In the genomic region with DNA sequence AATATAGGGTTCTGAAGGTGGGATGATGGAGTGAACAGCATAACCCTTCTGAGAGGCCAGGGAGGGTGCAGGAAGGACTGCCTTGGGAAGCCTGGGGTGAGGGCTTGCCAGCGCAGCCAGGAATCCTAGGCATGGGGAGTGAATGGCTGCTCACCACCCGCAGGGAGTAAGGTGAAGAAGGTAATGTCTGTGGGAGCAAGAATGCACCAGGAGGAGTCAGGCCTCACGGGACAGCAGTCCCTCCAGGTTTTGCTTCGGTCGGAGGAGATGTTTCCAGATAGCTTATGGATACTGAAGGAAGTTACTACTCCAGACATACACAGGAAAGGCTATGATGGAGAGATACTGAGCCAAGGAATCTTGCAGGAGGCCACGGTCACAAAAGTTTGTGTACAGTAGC, we compare ENCODE assay signal across 9 mouse cellular contexts. TPM values are rescaled to one million over a fixed set of nuclear protein-coding genes. Genes with fewer than 3 reads are reported as not detected.
DNase-seq lines count a peak whose midpoint lies in the region; ATAC-seq and TF ChIP-seq lines count a peak whose summit lies in the region.
"Had no signal": no experiment of that assay in that cellular context is flagged by ENCODE, and none has a peak within 500 bp of the region (broad histone marks: within the 10 kb centered on the region; RNA-seq: fewer than 3 reads in every experiment).

No protein-coding gene starts in this region.

- H3K4me1 ChIP-seq in kidney, postnatal 0 days (replicated peaks; ENCODE audit: insufficient read depth, low read length): no peaks in the 10 kb centered on the region
- H3K4me1 ChIP-seq in forebrain, embryonic 15.5 days: peaks cover 22% of the 10 kb centered on the region
- H3K4me1 ChIP-seq in midbrain, embryonic 13.5 days (replicated peaks): peaks cover 19% of the 10 kb centered on the region

- no peak overlapping the region for H3K9ac ChIP-seq in kidney, postnatal 0 days (ENCODE audit: low read depth, low read length)
- no peak overlapping the region for H3K9ac ChIP-seq in forebrain, embryonic 15.5 days (replicated peaks)
- peak overlapping the region; percentile 83 for H3K9ac ChIP-seq in midbrain, embryonic 13.5 days (replicated peaks)

- no peak for TF ChIP-seq CTCF in kidney, postnatal 0 days (IDR thresholded peaks at IDR 0.05; ENCODE audit: low read depth)

- no peak for ATAC-seq in kidney, postnatal 0 days (replicated peaks; ENCODE audit: low FRiP score, low read depth)
- 0 out of 2 replicates have a peak, but pooled peaks have one; percentile 4 for ATAC-seq in common myeloid progenitor, adult 5-6 weeks (replicated peaks; ENCODE audit: low read depth, poor library complexity, severe bottlenecking)
- no peak for ATAC-seq in forebrain, embryonic 15.5 days (replicated peaks)
- no peak for ATAC-seq in midbrain, embryonic 13.5 days
- no peak for ATAC-seq in granulocyte monocyte progenitor cell, adult 5-6 weeks (replicated peaks; ENCODE audit: poor library complexity, severe bottlenecking)

- H3K9me3 ChIP-seq in kidney, postnatal 0 days (replicated peaks; ENCODE audit: low read length): no peaks in the 10 kb centered on the region
- no peaks in the 10 kb centered on the region for H3K9me3 ChIP-seq in forebrain, embryonic 15.5 days
- H3K9me3 ChIP-seq in midbrain, embryonic 13.5 days: no peaks in the 10 kb centered on the region

- H3K27me3 ChIP-seq in kidney, postnatal 0 days (ENCODE audit: insufficient read depth, low read length): peaks cover 20% of the 10 kb centered on the region
- no peaks in the 10 kb centered on the region for H3K27me3 ChIP-seq in forebrain, embryonic 15.5 days
- H3K27me3 ChIP-seq in midbrain, embryonic 13.5 days: peaks cover 39% of the 10 kb centered on the region

- 15% methylated on average over 6 of the region's 6 CpGs for WGBS in kidney, postnatal 0 days
- 40% methylated on average over 6 of the region's 6 CpGs for WGBS in forebrain, embryonic 15.5 days
- 37% methylated on average over 6 of the region's 6 CpGs for WGBS in midbrain, embryonic 13.5 days

- H3K4me3 ChIP-seq in kidney, postnatal 0 days (replicated peaks; ENCODE audit: low read depth, low read length): no peak overlapping the region
- peak overlapping the region; percentile 69 for H3K4me3 ChIP-seq in forebrain, embryonic 15.5 days
- peak overlapping the region; percentile 70 for H3K4me3 ChIP-seq in midbrain, embryonic 13.5 days (replicated peaks)

- DNase-seq in kidney, postnatal 0 days (ENCODE audit: low spot score): no peak
- DNase-seq in kidney, postnatal 10 days: no peak
- no peak for DNase-seq in left cerebral cortex, postnatal 14 days (ENCODE audit: low spot score in 2 of 2)
- DNase-seq in spleen, postnatal 14 days (ENCODE audit: low spot score in 2 of 2): no peak

- no peak overlapping the region for H3K27ac ChIP-seq in kidney, postnatal 0 days
- H3K27ac ChIP-seq in forebrain, embryonic 15.5 days (replicated peaks): no peak overlapping the region
- no peak overlapping the region for H3K27ac ChIP-seq in midbrain, embryonic 13.5 days

- intact Hi-C loops in left cerebral cortex, postnatal 14 days (cut with DNase I): no loop called here

- H3K4me2 ChIP-seq in kidney, postnatal 0 days (ENCODE audit: low read length): peak overlapping the region; percentile 100; the same call in 1 of the 2 replicates
- H3K4me2 ChIP-seq in forebrain, embryonic 15.5 days (replicated peaks): peak overlapping the region; percentile 95
- peak overlapping the region; percentile 91 for H3K4me2 ChIP-seq in midbrain, embryonic 13.5 days (replicated peaks)

- H3K36me3 ChIP-seq in kidney, postnatal 0 days (ENCODE audit: insufficient read depth, low read length): no peaks in the 10 kb centered on the region
- H3K36me3 ChIP-seq in forebrain, embryonic 15.5 days: no peaks in the 10 kb centered on the region
- H3K36me3 ChIP-seq in midbrain, embryonic 13.5 days: no peaks in the 10 kb centered on the region

RNA-seq across cellular contexts. Expression of a gene that starts 0.8 kb away (rescaled TPM):
- polyA plus RNA-seq in kidney, postnatal 0 days (2015; fragmentation: Nextera tagmentation; extraction: Ambion mirVana): 0.04 and 0.05 TPM in 2 replicates
- total RNA-seq in common myeloid progenitor, adult 5-6 weeks (2017): 0.37 TPM in 1 of 2 replicates, not detected in the other
- 3.6 and 4.6 TPM in 2 replicates for polyA plus RNA-seq in forebrain, embryonic 15.5 days (2015; fragmentation: Nextera tagmentation; extraction: Ambion mirVana)
- polyA plus RNA-seq in midbrain, embryonic 13.5 days (2015; fragmentation: Nextera tagmentation; extraction: Ambion mirVana): 4.1 and 4.5 TPM in 2 replicates
- 100 to 1,000 TPM; 101 to 120 TPM for total RNA-seq in left cerebral cortex, postnatal 14 days (2021)
- total RNA-seq in granulocyte monocyte progenitor cell, adult 5-6 weeks (2014; fragmentation: Nextera tagmentation): not detected in 2 replicates
- total RNA-seq in granulocyte monocyte progenitor cell, adult 5-6 weeks (2017): not detected in 2 replicates
- total RNA-seq: megakaryocyte, adult 5-6 weeks had no signal

RNA-seq across cellular contexts. Expression of a gene that starts 16.2 kb away (rescaled TPM):
- polyA plus RNA-seq in kidney, postnatal 0 days (2015; fragmentation: Nextera tagmentation; extraction: Ambion mirVana): 48.9 and 50.3 TPM in 2 replicates
- total RNA-seq in common myeloid progenitor, adult 5-6 weeks (2017): 16.5 and 20.5 TPM in 2 replicates
- 39.3 and 39.9 TPM in 2 replicates for polyA plus RNA-seq in forebrain, embryonic 15.5 days (2015; fragmentation: Nextera tagmentation; extraction: Ambion mirVana)
- 36.8 and 40.7 TPM in 2 replicates for polyA plus RNA-seq in midbrain, embryonic 13.5 days (2015; fragmentation: Nextera tagmentation; extraction: Ambion mirVana)
- 10 to 100 TPM; 14.0 to 15.9 TPM for total RNA-seq in left cerebral cortex, postnatal 14 days (2021)
- 38.0 and 44.2 TPM in 2 replicates for total RNA-seq in granulocyte monocyte progenitor cell, adult 5-6 weeks (2014; fragmentation: Nextera tagmentation)
- total RNA-seq in granulocyte monocyte progenitor cell, adult 5-6 weeks (2017): 36.9 and 39.8 TPM in 2 replicates

RNA-seq across cellular contexts. Expression of a gene that starts 30.1 kb away (rescaled TPM):
- 18.3 and 21.3 TPM in 2 replicates for polyA plus RNA-seq in kidney, postnatal 0 days (2015; fragmentation: Nextera tagmentation; extraction: Ambion mirVana)
- total RNA-seq in common myeloid progenitor, adult 5-6 weeks (2017): 11.2 and 14.2 TPM in 2 replicates
- 25.0 and 26.0 TPM in 2 replicates for polyA plus RNA-seq in forebrain, embryonic 15.5 days (2015; fragmentation: Nextera tagmentation; extraction: Ambion mirVana)
- 20.2 and 23.9 TPM in 2 replicates for polyA plus RNA-seq in midbrain, embryonic 13.5 days (2015; fragmentation: Nextera tagmentation; extraction: Ambion mirVana)
- 10 to 100 TPM; 18.8 to 20.5 TPM for total RNA-seq in left cerebral cortex, postnatal 14 days (2021)
- 11.6 and 21.8 TPM in 2 replicates for total RNA-seq in granulocyte monocyte progenitor cell, adult 5-6 weeks (2014; fragmentation: Nextera tagmentation)
- total RNA-seq in granulocyte monocyte progenitor cell, adult 5-6 weeks (2017): 13.6 and 16.2 TPM in 2 replicates

Comparison
In these comparisons a context has a peak if more than half of its experiments do, and no peak if none do; other contexts are left out.
1. RNA of a gene that starts 0.8 kb away (total RNA-seq): 101 to 120 TPM in left cerebral cortex, postnatal 14 days; 0.37 TPM in common myeloid progenitor, adult 5-6 weeks and not detected in granulocyte monocyte progenitor cell, adult 5-6 weeks; every median in the first group is over 10 times any median in the second.
2. Peak in every context shown above with its lines, with median percentiles within 50 percentile points of each other: H3K4me2 ChIP-seq.